Mouse (Mus musculus): ENCODE measurements around the gene Celf6. TPM values are rescaled to one million over a fixed set of nuclear protein-coding genes. Genes with fewer than 3 reads are reported as not detected.

The Celf6 gene
- polyA plus RNA-seq, 1 experiment from 2014 or later = 2.9 TPM

DNA sequence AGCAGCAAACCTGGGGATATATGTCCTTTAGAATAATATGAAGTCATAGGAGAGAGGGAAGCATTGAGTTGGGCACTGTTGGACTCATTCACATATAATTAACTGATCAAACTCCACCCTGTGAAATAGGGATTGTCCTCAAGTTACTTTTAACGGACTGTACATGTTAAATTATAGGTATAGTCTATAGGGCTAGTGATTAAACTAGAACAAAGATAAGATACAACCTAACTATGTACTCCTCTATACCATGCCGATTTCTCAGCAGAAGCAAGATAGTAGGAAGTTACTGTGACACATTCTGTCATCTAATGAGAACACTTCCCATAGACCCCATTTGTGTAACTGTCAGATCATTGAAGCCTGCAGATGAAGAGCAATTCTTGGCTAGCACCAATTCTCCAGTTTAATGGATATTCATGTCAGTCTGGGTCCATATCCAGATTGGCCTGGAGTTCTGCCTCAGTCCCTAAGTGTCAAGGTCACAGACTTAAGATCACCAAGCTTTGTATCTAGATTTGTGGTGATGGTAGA lies 76.8 kb downstream of the Celf6 start:
- peaks cover 27% of the 10 kb centered on the region for H3K4me1 ChIP-seq (ENCODE audit: control insufficient read depth, insufficient read depth, low read length)
- no peak overlapping the region for H3K9ac ChIP-seq (ENCODE audit: low read depth, low read length)
- ATAC-seq = no peak
- no peak overlapping the region for H3K4me2 ChIP-seq (ENCODE audit: low read depth, low read length)
- no peaks in the 10 kb centered on the region for H3K27me3 ChIP-seq (replicated peaks; ENCODE audit: control insufficient read depth, insufficient read depth, low read length)
- H3K36me3 ChIP-seq (ENCODE audit: control insufficient read depth, insufficient read depth, low read length) = no peaks in the 10 kb centered on the region
- no peak overlapping the region for H3K27ac ChIP-seq (ENCODE audit: low read length)
- H3K9me3 ChIP-seq (ENCODE audit: control insufficient read depth, low read length) = no peaks in the 10 kb centered on the region
- no peak overlapping the region for H3K4me3 ChIP-seq (ENCODE audit: low read length)
- WGBS = 73% methylated on average over 2 of the region's 2 CpGs

DNA sequence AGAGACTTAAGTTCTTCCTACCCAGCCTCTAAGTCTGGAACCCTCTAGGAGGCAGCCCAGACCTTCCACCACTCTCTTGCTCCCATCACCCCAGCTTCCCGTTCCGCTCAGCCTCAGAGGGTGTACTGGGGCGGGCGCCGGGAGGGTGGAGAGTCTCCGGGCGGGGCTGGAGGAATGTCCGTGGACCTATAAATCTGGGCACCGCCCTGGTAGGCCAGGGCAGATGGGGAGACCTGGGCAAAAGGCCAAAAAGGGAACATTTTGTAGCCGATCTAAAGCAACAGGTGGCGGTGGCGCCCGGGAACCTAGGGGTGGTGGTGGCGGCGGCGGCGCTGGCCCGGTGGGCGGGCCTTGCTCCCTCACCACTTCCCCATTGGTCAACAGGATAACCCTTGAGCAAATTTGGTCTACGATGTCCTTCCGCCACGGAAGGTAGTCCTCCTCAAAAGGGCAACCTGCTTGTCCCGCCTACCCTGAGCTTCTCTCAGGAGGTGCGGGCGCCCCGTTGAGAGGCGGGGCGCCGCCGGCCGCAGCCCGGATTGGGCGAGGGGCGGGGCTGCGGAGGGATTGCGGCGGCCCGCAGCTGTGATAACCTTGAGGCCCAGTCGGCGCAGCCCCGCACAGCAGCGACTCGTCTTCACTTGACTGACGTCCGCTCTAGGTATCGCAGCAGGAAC lies 78.4 kb downstream of the Celf6 start, which contains the start of gene Pkm:
Pkm (plus strand) TSS at position 411 of the 677 bp plus-strand sequence.
- peak; percentile 93 for ATAC-seq
- Histone ChIP-seq H3K9ac (ENCODE audit: low read depth, low read length) (peak within 1 kb of the TSS; percentile 85), H3K4me1 (ENCODE audit: control insufficient read depth, insufficient read depth, low read length) (peaks cover 42% of the 10 kb centered on the region), H3K27me3 (replicated peaks; ENCODE audit: control insufficient read depth, insufficient read depth, low read length) (no peaks in the 10 kb centered on the region), H3K27ac (ENCODE audit: low read length) (peak within 1 kb of the TSS; percentile 96), H3K4me2 (ENCODE audit: low read depth, low read length) (peak within 1 kb of the TSS; percentile 47), H3K9me3 (ENCODE audit: control insufficient read depth, low read length) (no peaks in the 10 kb centered on the region), H3K36me3 (ENCODE audit: control insufficient read depth, insufficient read depth, low read length) (0 out of 2 replicates have a peak, but pooled peaks cover 4% of the 10 kb centered on the region), H3K4me3 (ENCODE audit: low read length) (peak within 1 kb of the TSS; percentile 86)
- WGBS = under 1% methylated on average over 46 of the region's 46 CpGs

Other genes starting within 250 kb of the Celf6 start
- gene Bbs4, start 224.4 kb upstream of the Celf6 start, polyA plus RNA-seq (2015; fragmentation: Nextera tagmentation; extraction: Ambion mirVana) = 7.0 and 8.1 TPM in 2 replicates
- gene Arih1, start 91.3 kb upstream of the Celf6 start, polyA plus RNA-seq (2015; fragmentation: Nextera tagmentation; extraction: Ambion mirVana) = 7.2 and 7.7 TPM in 2 replicates
- gene Hexa, start 38.4 kb upstream of the Celf6 start, polyA plus RNA-seq (2015; fragmentation: Nextera tagmentation; extraction: Ambion mirVana) = 179 and 228 TPM in 2 replicates
- gene Tmem202, start 38.1 kb upstream of the Celf6 start, polyA plus RNA-seq (2015; fragmentation: Nextera tagmentation; extraction: Ambion mirVana) = 0.50 and 0.60 TPM in 2 replicates
- gene Parp6, start 39.4 kb downstream of the Celf6 start, polyA plus RNA-seq (2015; fragmentation: Nextera tagmentation; extraction: Ambion mirVana) = 20.2 and 22.2 TPM in 2 replicates
- gene Pkm, start 78.5 kb downstream of the Celf6 start, polyA plus RNA-seq (2015; fragmentation: Nextera tagmentation; extraction: Ambion mirVana) = 1,051 and 1,198 TPM in 2 replicates
- gene Gramd2, start 102.2 kb downstream of the Celf6 start, polyA plus RNA-seq (2015; fragmentation: Nextera tagmentation; extraction: Ambion mirVana) = 1.1 and 1.6 TPM in 2 replicates
- gene Senp8, start 172.8 kb downstream of the Celf6 start, polyA plus RNA-seq (2015; fragmentation: Nextera tagmentation; extraction: Ambion mirVana) = 9.7 and 10.0 TPM in 2 replicates
- gene Myo9a, start 173.0 kb downstream of the Celf6 start, polyA plus RNA-seq (2015; fragmentation: Nextera tagmentation; extraction: Ambion mirVana) = 9.2 and 10.2 TPM in 2 replicates